Mouse (Mus musculus) ES-Bruce4 (cell line): Measurements from ENCODE around the gene Mansc1. TPM values are rescaled to one million over a fixed set of nuclear protein-coding genes. Genes with fewer than 3 reads are reported as not detected.

Source experiments
- H3K27ac ChIP-seq: 2 replicates; pipeline ENCODE4 v1.5.1; 2012; ENCODE audit warnings: low read length, inconsistent platforms; ENCODE audit not compliant: insufficient read depth
- H3K27me3 ChIP-seq: 2 replicates; pipeline ENCODE4 v1.6.1; 2012; ENCODE audit warnings: mild to moderate bottlenecking, low read length, inconsistent platforms; ENCODE audit not compliant: control insufficient read depth, poor library complexity, insufficient read depth, severe bottlenecking
- H3K36me3 ChIP-seq: 2 replicates; pipeline ENCODE4 v1.6.1; 2012; ENCODE audit warnings: inconsistent platforms, mild to moderate bottlenecking, low read length, moderate library complexity; ENCODE audit not compliant: control insufficient read depth, poor library complexity, insufficient read depth, severe bottlenecking
- H3K4me1 ChIP-seq: one replicate; pipeline ENCODE4 v1.8.1; 2011; ENCODE audit warnings: low read length; ENCODE audit not compliant: control insufficient read depth, insufficient read depth
- H3K4me3 ChIP-seq: 2 replicates; pipeline ENCODE4 v1.5.1; 2011; ENCODE audit warnings: low read depth, mild to moderate bottlenecking, low read length
- H3K9ac ChIP-seq: 2 replicates; pipeline ENCODE4 v1.6.1; 2012; ENCODE audit warnings: low read depth, mild to moderate bottlenecking, inconsistent platforms; ENCODE audit not compliant: poor library complexity, severe bottlenecking
- H3K9me3 ChIP-seq: replicated peaks from 2 replicates; pipeline ENCODE4 v1.6.1; 2012; ENCODE audit warnings: mild to moderate bottlenecking, low read length, inconsistent platforms; ENCODE audit not compliant: control insufficient read depth, poor library complexity, insufficient read depth, severe bottlenecking
- CTCF ChIP-seq: IDR thresholded peaks from one replicate; pipeline ENCODE4 v1.8.1; 2011; ENCODE audit warnings: low read depth, low read length
- EP300 ChIP-seq: IDR thresholded peaks from 2 replicates; pipeline ENCODE4 v1.6.1; 2011; ENCODE audit warnings: low read depth, low read length; ENCODE audit not compliant: insufficient read depth
- POLR2A ChIP-seq: IDR thresholded peaks from one replicate; pipeline ENCODE4 v1.8.1; 2011; ENCODE audit warnings: low read length; ENCODE audit not compliant: insufficient read depth
- polyA plus RNA-seq: library from polyadenylated mRNA; stranded (reverse); fragments of >200 nt; gene quantifications from 2 replicates; pipeline ENCODE4 v1.2.4, GENCODE M21; 2011; ENCODE audit warnings: low read depth; ENCODE audit not compliant: missing spikeins, insufficient read depth, insufficient read length

The Mansc1 gene
- polyA plus RNA-seq, 1 experiment, result 3.3 TPM

GRCm38 (mm10) chr6:134579506-134579905 lies 52.8 kb downstream of the Mansc1 start:
- Histone ChIP-seq H3K27ac (peak overlapping the region; percentile 78), H3K36me3 (no peaks in the 10 kb centered on the region), H3K27me3 (no peaks in the 10 kb centered on the region), H3K4me3 (no peak overlapping the region), H3K9ac (no peak overlapping the region), H3K4me1 (peaks cover 4% of the 10 kb centered on the region), H3K9me3 (no peaks in the 10 kb centered on the region)
- TF ChIP-seq POLR2A (no peak), EP300 (no peak), CTCF (no peak)

DNA sequence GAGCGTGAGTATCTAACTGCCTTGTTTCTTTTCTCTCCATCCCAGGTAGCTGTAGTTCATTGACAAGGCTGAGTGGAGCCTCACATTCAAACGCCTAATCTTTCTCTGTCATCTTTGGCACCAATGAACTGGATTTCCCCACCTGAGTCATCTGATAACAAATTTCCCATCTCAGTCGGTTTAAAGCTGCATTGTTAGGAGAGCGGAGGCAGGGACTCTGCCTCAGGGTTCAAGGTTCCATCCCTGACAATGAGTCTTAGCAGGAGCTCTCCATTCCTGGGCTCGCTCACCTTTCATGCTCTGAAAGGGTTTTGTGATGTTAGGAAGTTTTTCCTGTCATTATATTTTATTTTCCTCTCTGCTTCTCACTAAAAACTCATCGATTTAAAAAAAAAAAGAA lies 54.2 kb downstream of the Mansc1 start:
- H3K27ac ChIP-seq, result no peak overlapping the region
- TF ChIP-seq EP300 (0 out of 2 replicates have a peak, but pooled peaks have one; percentile 58), POLR2A (no peak), CTCF (no peak)

DNA sequence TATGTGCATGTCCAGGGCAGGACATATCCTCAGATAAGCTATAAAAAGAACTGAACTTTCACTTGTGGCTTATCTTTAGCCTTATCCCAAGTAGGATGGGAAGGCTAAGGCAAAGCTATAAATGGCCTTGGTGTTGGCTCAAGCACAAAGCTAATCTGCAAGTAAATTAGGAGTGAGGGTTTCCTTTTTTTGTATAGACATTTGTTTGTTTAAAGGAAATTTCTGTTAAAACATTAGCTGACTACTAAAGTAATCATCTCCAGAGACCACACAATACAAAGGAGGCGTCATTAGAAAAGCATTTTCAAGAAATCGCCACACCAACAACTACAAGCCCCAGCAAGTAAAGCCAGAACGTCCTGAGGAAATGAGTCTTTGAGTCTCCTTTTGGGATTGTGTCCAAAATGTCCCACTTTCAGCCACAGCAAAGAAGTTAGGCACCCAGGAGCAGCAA lies 57.0 kb downstream of the Mansc1 start:
- Histone ChIP-seq H3K27ac (no peak overlapping the region), H3K4me3 (no peak overlapping the region), H3K9ac (no peak overlapping the region), H3K4me1 (peaks cover 4% of the 10 kb centered on the region), H3K27me3 (no peaks in the 10 kb centered on the region), H3K36me3 (no peaks in the 10 kb centered on the region), H3K9me3 (no peaks in the 10 kb centered on the region)
- TF ChIP-seq POLR2A (no peak), EP300 (no peak), CTCF (no peak)

More for the DNA sequence above, 54.2 kb downstream of the Mansc1 start:
- no peaks in the 10 kb centered on the region for H3K9me3 ChIP-seq
- H3K4me3 ChIP-seq, result no peak overlapping the region
- H3K27me3 ChIP-seq, result no peaks in the 10 kb centered on the region
- no peaks in the 10 kb centered on the region for H3K36me3 ChIP-seq
- no peak overlapping the region for H3K9ac ChIP-seq
- peaks cover 4% of the 10 kb centered on the region for H3K4me1 ChIP-seq

DNA sequence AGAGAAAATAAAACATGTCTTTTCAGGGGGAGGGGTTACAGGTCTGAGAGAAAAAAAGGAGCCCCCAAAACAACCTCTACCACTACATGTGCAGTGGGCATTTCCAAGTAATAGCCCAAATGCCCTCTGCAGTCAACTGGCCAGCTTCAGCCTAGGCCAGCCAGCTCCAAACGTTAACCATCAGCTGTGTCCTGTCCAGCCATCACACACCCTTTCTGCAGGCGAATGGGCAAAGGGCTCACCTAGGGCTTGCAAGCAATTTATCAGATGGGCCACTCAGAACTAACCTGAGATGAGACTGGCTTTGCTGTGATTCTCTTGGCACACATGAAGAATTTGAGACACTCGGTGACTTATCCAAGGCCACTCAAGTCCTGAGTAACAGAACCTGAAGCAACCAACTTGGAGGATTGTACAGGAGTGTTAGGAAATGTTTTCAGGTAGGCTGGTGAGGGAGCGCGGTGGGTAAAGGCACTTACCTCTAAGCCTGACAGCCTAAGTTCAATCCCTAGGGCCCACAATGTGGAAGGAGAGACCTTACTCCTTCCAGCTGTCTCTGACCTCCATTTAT lies 64.2 kb downstream of the Mansc1 start:
- TF ChIP-seq POLR2A, result no peak
- TF ChIP-seq EP300, result no peak
- no peak for TF ChIP-seq CTCF
- Histone ChIP-seq H3K27ac (no peak overlapping the region), H3K9ac (no peak overlapping the region), H3K36me3 (no peaks in the 10 kb centered on the region), H3K4me3 (no peak overlapping the region), H3K9me3 (no peaks in the 10 kb centered on the region), H3K4me1 (no peaks in the 10 kb centered on the region), H3K27me3 (no peaks in the 10 kb centered on the region)

- Histone ChIP-seq H3K9me3 (no peaks in the 10 kb centered on the region), H3K4me3 (peak within 1 kb of the TSS; percentile 91), H3K27ac (no peak within 1 kb of the TSS; the same call in 1 of the 2 replicates), H3K4me1 (no peaks in the 10 kb centered on the region), H3K27me3 (no peaks in the 10 kb centered on the region), H3K36me3 (no peaks in the 10 kb centered on the region), H3K9ac (peak within 1 kb of the TSS; percentile 100)
- TF ChIP-seq CTCF (no peak), POLR2A (peak; percentile 40), EP300 (no peak)
Observed at GRCm38 (mm10) chr6:134566818-134567485, 65.3 kb downstream of the Mansc1 start, which contains the start of gene Lrp6. Gene Lrp6, minus strand, starts transcription at chr6:134566965.
